Mouse (Mus musculus) forelimb bud, embryonic 11.5 days (tissue): ENCODE measurements at regions not wholly inside any gene's neighbourhood (a gene's known extent, or its start where the extent isn't known, plus 50 kb on each side); places are given as distances from the start of the nearest gene placed in this dataset.

Source experiments
- DNase-seq: peaks from one replicate; pipeline ENCODE4 v3.0.0-alpha.2; 2012; ENCODE audit warnings: low read depth, low spot score

DNA sequence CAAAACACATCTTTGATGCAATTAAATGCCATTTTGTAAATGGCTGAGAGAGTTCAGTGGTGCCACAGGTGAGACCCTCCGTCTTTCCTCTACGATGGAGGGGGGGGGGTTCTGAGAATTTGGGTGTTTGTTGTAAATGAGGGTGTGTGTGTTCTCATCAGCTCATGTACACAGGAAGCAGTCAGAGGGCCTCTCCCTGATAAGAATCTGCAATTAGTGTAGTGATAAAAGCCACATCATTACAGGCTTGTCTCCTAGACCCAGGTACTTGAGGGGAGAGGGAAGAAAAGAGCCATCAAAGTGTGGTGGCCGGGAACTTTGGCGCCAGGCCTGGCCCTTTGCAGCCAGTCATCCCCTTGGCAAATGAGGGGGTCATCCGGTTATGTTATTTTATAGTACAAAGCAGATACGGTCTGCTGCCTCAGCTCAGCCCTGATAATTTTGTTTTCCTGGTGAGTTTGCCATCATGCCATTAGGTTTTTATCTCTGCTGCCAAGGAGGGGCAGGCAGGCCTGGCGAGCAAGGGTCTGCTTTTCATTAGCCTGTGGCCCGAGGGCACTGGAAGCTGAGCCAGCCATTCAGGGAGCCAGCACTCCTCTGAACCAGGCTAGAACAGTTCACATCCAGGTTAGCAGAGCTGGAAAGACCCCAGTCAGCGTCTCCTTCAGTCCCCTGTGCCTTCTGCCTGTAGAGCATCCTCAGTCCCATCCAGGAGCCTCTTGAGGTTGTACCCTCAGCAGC lies 59.7 kb downstream of the H2al1j start:
- peak; percentile 34 for DNase-seq

DNA sequence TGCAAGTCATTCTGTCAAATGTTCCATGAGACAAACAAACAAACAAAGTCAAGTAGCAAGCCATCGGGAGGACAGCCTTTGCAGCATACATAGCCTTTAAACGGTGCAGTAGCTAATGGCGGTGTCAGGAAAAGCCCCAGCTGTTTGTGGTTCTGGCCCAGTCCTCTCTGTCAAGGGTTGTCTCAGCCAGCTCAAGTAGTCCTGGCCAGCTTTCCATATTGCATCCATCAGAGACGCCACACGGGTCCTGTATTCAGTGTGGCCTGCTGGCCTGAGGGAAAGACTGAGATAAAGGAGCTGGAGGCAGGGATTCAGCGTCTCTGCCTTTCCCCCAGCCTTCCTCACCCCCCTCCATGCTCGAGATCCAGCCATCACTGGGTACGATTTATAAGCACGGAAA lies 61.2 kb downstream of the H2al1j start:
- DNase-seq, result no peak

DNA sequence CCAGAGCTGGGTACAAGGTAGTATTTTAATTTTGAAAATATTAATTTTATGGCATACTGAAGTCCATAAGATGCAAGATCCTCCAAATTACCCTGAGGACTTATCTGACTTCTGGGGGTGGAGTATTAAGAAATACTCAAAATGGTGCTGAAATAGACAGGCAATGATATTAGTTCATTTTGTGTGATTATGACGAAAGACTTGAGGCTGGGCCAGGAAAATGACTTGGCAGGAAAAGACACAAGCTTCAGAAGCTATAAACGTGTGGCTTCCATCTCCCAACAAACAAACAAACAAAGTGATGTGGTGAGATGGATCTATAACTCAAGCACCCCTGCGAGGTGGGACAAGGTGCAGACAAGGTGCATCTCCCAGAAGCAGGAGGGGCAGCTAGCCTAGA lies 72.8 kb downstream of the H2al1j start:
- DNase-seq, result no peak

DNA sequence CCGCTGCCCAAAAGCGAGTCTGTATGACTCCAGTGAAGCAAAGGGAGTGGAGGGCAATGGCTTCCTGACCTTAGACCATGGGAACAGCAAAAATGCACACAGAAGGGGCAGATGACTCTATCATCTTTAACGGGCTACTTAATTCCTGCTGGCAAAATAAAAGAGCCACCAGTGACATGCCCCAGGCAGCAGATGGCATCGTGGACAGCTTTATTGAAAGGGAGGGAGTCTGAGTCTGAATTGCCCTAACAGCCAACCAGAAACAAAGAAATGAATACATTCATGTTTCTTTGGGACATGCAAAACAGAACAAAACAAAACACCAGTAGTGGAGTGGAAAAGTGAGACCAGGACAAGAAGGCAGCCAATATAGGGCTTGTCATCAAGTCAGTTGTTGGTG lies 76.7 kb downstream of the H2al1j start:
- no peak for DNase-seq

DNA sequence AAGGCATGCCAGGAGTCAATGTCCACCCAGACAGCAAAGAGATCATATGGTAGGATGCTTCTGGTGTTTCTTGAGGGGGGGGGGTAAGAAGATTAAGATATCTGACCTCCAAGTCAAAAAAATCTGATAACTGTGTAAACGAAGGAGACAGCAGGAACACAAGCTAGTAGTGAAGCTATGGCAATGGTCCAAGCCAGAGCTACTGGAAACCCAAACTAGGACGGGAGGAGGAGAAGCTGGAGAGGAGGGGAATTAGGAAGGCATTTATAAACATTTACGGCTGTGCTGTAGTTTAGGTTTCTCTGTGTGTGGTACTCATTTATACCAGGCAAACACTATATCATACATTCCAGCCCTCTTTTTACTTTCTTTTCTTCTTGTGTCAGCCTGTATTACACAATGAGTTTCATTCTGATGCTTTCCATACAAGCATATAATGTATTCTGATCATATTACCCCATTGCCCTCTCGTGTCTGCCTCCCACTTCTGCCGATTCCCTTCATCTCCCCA lies 84.7 kb downstream of the H2al1j start:
- no peak for DNase-seq

DNA sequence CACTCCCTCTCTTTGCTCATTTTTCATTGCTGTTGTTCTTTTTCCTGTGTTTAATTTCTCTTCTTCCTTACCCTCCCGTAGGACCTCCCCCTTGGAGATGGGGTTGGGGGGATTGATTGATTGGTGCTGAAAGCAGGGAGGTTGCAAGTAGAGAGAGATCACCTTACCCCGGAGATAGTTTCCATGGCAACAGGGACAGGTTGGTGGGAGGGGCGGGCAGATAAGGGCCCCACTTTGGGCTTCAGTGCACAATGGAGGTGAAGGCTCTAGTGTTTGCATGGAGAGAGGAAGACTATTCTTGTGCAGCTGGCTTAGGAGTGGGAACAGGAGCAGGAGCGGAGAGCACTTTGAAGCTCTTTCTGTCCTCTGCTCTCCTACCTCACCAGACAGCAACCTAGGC lies 88.0 kb downstream of the H2al1j start:
- DNase-seq, result no peak

DNA sequence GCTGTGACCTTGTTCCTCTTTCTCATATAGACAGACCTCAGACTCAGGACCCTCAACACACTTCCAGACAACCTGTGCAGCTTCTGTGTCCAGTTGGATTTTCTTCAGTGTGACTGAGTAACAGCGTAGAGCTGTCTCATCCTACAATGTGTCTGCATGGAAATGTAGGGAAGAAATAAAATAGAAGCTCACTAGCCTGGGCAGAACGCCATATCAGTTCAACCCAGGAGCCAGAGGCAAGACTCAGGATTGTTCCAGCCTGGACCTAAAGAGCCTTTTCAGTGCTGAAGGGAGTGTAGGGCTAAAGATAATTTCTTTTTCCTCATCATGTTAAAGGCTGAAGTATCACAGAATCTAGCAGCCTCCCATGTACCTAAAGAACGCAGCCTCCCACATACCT lies 88.9 kb downstream of the H2al1j start:
- DNase-seq, result no peak

DNA sequence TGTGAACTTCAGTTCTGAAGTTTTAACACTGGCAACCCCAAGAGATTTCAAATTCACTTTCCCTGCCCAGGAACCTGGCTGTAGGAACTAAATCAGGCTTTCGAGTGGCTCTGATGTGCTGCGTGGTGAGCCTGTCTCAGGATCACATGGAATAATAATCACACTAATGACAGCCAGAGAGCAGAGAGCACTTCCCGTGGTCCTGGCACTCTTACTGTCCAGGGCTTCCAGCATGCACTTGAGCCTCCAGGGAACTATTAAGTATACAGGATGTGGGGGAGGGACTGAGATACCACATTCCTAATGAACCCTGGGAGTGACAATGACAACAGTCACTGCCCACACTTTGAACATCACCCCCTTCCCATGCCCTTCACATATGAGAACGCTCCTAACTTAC lies 90.2 kb downstream of the H2al1j start:
- DNase-seq, result no peak

DNA sequence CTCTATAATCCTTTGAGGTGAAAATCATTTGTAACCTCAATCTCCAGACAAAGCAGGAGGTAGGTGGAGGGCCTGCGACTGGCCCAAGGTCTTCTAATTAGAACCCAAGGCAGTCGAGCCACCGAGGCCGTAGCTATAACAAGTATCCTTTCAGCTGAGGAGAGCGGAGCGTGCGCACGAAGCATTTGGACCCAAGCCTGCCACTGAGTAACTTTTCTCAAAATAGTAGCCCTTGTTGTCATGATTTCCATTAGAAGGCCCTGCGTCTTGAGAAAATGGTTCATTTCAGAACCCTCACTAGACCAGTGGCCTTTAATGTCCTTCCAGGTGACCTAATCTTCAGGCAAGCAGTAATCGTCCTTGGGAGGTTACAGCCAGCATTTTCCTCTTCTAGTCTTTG lies 90.6 kb downstream of the H2al1j start:
- no peak for DNase-seq

DNA sequence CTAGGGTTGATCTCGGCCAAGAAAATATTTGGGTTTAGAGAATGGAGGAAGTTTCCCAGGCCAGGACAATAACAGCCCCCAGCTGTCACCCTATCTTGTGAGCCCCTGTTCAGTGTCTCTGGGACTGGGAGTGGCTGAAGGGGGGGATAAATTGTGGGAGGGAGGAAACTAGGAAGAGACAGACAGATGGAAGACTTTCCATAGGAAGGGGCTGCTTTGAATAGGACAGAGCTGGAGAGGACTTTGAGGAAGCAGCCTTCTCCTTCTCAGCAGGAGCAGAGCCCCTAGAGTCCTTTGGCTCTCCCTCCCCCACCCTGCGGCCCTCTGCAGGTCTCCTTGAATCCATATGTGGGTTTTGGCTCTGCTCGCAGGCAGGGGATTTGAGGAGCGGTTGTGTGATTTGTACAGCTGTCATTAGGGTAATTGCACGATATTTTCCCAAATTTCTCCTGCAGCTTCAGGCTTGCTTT lies 91.6 kb downstream of the H2al1j start:
- DNase-seq, result no peak

DNA sequence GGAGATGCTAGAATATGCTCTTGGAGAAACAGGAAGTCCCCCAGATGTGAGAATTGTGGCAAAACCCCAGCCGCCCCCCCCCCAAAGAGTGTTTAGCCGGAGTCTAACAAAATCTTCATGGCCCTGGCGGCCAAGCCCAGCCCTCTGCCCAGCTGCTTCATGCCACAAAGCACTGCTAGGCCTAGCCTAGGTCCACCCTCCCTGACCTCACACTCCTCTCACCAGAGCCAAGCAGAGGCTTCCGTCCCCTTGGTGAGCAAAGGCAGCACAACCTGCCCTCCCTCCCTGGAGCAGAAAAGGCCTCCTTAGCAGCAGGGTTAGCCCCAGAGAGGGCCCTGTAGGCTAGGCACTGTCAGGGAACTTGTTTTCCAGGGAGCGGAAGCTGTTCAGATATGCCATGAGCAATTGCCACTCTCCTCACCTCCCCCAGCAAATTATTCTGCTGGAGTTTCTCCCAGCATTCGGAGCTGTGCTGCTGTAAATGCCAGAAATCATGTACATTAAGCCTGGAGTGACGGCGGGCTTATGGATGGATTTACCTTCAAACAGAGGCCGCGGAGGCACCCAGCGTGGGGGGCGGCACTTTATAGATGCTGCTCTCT lies 104.9 kb downstream of the H2al1j start:
- DNase-seq, result peak; percentile 36

DNA sequence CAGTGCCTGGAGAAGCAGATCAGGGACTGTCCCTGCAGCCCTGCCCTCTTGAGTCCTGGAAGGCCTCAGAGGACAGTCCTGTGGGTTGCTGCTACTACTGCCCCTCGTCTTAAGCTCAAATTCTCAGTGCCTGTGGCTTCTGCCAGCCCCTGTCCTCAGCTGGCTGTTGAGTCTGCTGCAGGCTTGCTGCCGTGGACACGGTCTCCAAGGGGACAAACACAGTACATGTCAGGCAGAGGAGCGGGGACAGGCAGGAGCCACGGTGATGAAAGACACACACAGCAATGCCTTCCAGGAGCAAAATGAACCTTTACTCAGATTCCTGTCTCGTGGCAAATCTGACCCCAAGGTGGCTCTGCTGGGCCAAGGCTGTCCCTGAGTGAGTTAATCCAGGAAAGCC lies 107.7 kb downstream of the H2al1j start:
- no peak for DNase-seq

DNA sequence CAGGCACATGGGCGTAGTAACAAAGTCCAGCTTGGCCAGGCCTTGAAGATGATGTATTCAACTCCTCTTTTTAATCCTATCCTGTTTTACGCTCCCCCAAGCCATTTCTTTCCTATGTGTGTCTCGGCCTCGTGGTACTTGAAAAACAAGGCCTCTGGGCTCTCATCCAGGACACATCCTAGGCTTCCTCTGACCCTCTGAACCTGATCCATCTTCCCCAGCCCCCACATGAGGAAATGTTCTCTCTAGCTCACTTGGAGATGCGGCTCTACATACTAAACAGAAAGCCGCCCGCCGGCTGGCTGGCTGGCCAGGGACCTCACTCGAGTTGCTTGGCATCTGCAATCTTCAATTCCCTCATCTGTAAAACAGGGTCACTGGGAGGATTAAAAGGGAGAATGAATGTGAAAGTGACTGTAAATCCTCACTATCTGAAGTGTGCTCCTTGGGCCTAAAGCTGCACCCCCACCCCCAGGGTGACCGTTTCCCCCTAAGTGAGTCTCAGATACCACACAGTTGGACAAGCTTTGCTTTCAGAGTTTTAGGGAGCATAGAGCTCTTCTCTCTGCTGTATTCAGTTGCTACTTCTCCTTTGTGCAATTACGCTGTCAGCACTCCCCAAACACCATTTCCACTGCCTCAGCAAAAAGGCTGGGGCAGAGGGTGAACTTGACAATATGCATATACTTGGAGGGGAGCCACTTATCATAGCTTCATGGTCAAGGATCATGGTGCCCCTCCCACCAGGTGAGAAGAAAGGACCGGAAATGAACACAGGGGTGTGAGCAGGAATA lies 109.7 kb downstream of the H2al1j start:
- DNase-seq, result peak; percentile 76

DNA sequence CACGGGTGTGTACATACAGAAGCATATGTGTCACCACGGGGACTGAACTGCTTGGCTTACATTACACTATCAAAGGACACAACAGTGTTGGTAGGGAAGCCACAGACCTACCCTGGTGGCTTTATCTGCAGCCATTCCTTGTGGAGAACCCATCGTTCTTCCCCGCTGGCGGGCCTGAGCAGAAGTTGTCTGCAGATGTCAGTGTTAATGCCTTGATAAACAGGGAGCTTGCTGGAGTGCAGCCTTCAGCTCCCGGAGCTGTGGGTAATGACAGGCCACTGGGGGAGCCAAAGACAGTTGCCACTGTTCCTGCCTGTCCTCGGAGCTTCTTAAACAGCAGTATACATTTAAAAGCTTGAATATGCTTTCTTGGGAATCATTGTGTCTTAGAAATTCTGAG lies 115.9 kb downstream of the H2al1j start:
- DNase-seq, result no peak

DNA sequence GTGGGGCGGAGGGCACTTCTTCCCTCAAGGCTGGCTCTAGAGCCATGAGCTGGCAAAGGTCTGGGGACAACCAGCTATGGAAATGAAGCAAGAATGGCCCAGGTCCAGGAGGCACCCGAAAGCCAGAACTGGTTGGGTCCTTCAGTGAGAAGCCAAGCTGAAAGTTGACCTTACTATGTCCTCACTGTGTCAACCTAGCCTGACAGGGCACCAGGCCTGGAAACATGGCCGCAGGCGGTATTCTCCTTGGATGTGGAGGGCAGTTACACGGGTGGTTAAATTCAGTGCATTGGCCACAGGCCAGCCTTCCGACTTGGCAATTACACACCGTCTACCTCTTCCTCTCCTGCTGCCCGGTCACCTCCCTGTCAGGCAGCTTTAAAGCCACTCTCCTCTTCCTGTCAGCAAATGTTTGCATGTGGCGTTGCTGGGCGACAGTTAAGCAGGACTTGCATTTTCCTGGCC lies 116.7 kb downstream of the H2al1j start:
- DNase-seq, result peak; percentile 13

DNA sequence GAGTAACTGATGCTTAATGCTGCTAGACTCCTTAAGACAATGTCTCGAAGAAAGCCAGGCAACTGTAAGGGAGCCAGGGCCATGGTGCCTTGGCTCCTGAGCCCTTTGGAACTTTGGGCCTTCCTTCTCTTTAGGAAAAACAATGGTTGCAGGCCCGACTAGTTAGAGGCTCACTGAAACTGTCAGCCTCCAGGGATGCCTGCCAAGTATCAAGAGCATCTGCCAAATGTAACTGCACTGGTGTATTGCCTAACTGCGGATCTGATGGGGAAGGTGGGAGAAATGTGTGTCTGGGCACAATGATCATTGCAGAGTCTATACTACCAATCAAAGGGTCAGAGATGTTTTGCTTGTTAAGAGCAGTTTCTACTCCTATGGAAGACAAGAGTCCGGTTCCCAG lies 121.1 kb downstream of the H2al1j start:
- DNase-seq, result no peak

DNA sequence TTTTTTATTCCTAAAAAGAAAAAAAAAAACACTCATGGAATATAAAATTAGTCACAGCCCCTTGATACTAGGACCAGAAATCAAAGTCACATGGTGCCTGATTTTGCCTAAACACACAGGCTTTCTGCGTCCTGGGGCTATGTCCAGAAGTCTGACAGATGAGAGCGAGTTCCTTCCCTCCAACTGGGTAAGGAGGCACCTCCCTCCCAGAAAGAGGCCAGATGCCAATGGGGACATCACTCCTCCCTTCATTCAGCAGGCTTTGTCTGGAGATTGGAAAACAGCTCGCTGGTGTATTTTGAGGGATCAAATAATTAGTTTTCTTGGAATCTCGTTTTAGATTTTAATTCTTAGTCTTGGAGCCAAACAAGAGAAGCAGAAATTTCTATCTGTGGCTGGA lies 130.9 kb downstream of the H2al1j start:
- no peak for DNase-seq

DNA sequence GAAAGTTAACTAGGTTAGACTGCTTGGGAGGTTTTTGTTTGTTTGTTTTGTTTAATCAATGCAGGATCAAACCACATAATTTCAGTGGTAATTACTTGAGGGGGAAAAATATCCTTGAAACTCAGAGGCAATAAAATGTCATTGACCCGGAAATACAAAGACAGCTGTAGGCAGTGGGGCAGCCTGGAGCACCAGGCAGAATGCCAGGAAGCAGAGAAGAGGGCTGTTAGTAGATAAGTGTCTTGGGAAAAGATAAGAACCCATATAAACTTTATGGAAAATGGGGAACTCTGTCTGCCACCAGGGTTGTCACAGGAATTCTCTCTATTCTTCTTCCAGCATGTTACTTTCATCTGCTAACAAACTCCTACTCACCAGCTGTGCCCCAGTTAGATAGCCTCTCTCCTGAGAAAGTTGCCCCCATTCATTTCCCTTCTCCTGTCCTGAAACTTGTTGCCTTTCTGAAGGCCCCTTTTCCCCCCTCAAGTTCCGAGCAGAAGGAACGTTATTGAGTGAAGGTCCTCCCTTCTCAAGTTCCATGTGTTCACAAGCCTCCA lies 136.4 kb downstream of the H2al1j start:
- DNase-seq, result no peak

DNA sequence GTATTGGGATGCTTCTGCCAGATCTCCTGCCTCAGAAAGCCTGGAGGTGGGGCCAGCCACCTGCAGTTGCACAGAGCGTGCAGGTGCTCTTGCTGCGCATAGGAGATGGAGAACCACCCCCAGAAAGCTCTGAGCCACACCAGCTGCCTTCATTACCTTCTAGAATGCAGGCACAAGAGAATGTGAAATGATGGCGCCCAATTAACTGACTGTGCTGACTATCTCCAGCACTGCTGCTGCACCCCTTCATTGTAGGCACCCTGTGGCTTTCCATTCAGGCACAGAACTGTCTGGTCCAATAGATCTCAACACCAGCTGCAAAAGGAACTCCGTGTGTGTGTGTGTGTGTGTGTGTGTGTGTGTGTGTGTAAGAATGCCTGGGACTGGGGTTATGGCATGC lies 138.6 kb downstream of the H2al1j start:
- no peak for DNase-seq

DNA sequence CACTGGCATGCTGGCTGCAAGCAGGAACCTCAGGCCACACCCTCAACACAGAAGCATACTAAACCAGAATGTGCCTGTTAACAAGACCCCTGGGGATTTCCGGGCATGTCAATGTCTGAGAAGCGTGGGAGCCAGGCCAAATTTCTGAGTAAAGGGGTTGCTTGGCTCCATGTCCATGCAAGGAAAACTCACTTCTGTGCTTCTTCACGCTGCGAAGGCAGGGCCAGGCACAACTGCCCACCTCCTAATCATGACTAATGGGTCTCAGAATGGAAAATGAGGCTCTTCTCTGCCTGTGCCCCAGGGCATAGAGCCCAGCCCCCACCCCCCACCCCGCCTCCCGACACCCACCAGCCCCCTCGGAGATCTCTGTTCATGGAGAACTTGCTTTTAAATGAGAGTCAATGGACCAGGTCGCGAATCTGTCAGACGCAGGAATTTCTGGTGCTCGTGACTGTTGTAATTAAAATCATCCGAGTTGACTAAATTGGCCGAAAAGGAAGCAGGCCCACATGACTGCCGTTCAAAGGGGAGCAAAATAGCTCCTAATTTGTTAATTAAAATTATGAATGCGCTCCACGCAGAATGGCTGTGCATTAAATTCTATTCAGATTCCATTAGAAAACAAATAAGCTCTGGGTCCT lies 152.2 kb downstream of the H2al1j start:
- no peak for DNase-seq

DNA sequence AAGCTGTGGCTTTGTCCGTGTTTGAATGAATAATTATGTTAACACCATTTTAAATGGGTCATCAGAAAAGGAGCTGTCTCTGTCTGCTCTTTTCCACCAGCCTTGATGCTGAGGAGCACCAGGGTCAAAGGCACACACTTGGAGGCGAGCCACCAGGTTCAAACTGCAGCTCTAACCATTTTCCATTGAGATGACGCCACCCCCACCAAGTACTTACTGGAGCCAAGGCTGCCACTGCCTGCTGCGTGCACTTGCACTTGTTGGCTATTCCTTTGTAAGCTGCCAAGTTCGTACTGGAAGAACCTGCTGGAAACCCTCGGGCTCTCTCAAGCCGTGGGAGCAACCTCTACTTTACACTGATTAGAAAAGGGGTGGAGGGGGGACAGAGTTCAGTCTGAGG lies 154.5 kb downstream of the H2al1j start:
- no peak for DNase-seq

DNA sequence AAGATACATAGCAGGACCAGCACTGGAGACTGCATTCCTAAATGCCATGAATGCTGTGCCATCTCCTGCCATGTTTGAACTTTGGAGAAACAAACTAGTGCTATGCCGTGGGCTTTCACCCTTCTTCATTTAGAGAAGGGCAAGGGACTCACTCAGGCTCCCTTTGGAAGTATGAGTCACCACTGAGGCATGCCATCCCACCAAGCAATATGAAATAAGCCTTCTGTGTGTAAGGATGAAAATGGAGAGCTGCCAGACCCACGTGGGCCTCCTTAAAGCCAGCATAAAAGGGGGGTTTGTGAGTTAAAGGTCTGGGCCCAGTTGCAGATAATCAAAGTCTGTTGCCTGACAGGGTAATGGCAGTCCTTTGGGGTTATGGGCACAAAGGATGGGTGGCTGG lies 159.0 kb downstream of the H2al1j start:
- no peak for DNase-seq
